Mouse (Mus musculus) neural tube, embryonic 13.5 days (tissue): ENCODE results near the gene Snx22. TPM values are rescaled to one million over a fixed set of nuclear protein-coding genes. Genes with fewer than 3 reads are reported as not detected.
A peak's percentile ranks its signal among the peaks of the same experiment; 100 is the strongest.

Experiments used
- ATAC-seq: fragments of 200-750 bp; cut with Nextera tagmentation; 2 replicates; pipeline ENCODE4 v1.8.0; 2017; ENCODE audit warnings: low read depth, mild to moderate bottlenecking, moderate TSS enrichment, moderate library complexity
- H3K27ac ChIP-seq: fragments of 300-500 bp; sonication (generic); replicated peaks from 2 replicates; pipeline ENCODE4 v1.5.1; 2015; ENCODE audit warnings: moderate library complexity, mild to moderate bottlenecking, inconsistent platforms
- H3K27me3 ChIP-seq: fragments of 300-500 bp; sonication (generic); 2 replicates; pipeline ENCODE4 v1.6.1; 2015; ENCODE audit warnings: mild to moderate bottlenecking, inconsistent platforms
- H3K36me3 ChIP-seq: fragments of 300-500 bp; sonication (generic); 2 replicates; pipeline ENCODE4 v1.6.1; 2015; ENCODE audit warnings: mild to moderate bottlenecking, inconsistent platforms
- H3K4me1 ChIP-seq: fragments of 300-500 bp; sonication (generic); replicated peaks from 2 replicates; pipeline ENCODE4 v1.6.1; 2015; ENCODE audit warnings: inconsistent platforms
- H3K4me2 ChIP-seq: fragments of 300-500 bp; sonication (generic); 2 replicates; pipeline ENCODE4 v1.6.1; 2015; ENCODE audit warnings: inconsistent platforms, mild to moderate bottlenecking, moderate library complexity
- H3K4me3 ChIP-seq: fragments of 300-500 bp; sonication (generic); 2 replicates; pipeline ENCODE4 v1.5.1; 2015; ENCODE audit warnings: mild to moderate bottlenecking, inconsistent platforms
- H3K9ac ChIP-seq: fragments of 300-500 bp; sonication (generic); 2 replicates; pipeline ENCODE4 v1.6.1; 2015; ENCODE audit warnings: moderate library complexity, mild to moderate bottlenecking, inconsistent platforms
- H3K9me3 ChIP-seq: fragments of 300-500 bp; sonication (generic); 2 replicates; pipeline ENCODE4 v1.6.1; 2016; ENCODE audit warnings: inconsistent platforms
- WGBS: fragments of 180-500 bp; shearing (Covaris S2); methylation state at CpG from one replicate; pipeline ENCODE4 v1.1.7; 2015; 5-methylcytosine and 5-hydroxymethylcytosine counted together
- polyA plus RNA-seq: library from polyadenylated mRNA; unstranded; fragments of >200 nt; fragmentation: Nextera tagmentation; extraction: Ambion mirVana; gene quantifications from 2 replicates; pipeline ENCODE4 v1.2.1, GENCODE M21; 2015

The Snx22 gene
- polyA plus RNA-seq, result 5.3 and 6.6 TPM in 2 replicates

GRCm38 (mm10) chr9:66069583-66069982, at the start of gene Snx22:
Gene Snx22 (minus strand): TSS chr9:66069719.
- H3K36me3 ChIP-seq, result peaks cover 28% of the 10 kb centered on the region
- H3K27me3 ChIP-seq, result peaks cover 47% of the 10 kb centered on the region
- H3K4me2 ChIP-seq, result peak within 1 kb of the TSS; percentile 86
- peak; percentile 76 for ATAC-seq
- peak within 1 kb of the TSS; percentile 47 for H3K4me3 ChIP-seq
- H3K27ac ChIP-seq, result no peak within 1 kb of the TSS
- H3K9me3 ChIP-seq, result peaks cover 6% of the 10 kb centered on the region; the same call in 1 of the 2 replicates
- H3K4me1 ChIP-seq, result peaks cover 18% of the 10 kb centered on the region
- H3K9ac ChIP-seq, result peak within 1 kb of the TSS; percentile 63
- under 1% methylated on average over 22 of the region's 22 CpGs for WGBS

- Histone ChIP-seq H3K4me3 (no peak overlapping the region), H3K9me3 (no peaks in the 10 kb centered on the region), H3K4me1 (peaks cover 23% of the 10 kb centered on the region), H3K36me3 (peaks cover 27% of the 10 kb centered on the region), H3K9ac (no peak overlapping the region), H3K4me2 (no peak overlapping the region), H3K27ac (peak overlapping the region; percentile 61), H3K27me3 (no peaks in the 10 kb centered on the region)
- ATAC-seq, result no peak
- 57% methylated on average over 8 of the region's 8 CpGs for WGBS
Observed at GRCm38 (mm10) chr9:66116890-66117289, 47.4 kb upstream of the Snx22 start.

- ATAC-seq, result no peak
- Histone ChIP-seq H3K36me3 (peaks cover 36% of the 10 kb centered on the region), H3K4me2 (no peak overlapping the region), H3K27ac (no peak overlapping the region), H3K27me3 (no peaks in the 10 kb centered on the region), H3K9me3 (no peaks in the 10 kb centered on the region), H3K4me1 (peaks cover 20% of the 10 kb centered on the region), H3K4me3 (no peak overlapping the region), H3K9ac (no peak overlapping the region)
- 92% methylated on average over 3 of the region's 3 CpGs for WGBS
Observed at GRCm38 (mm10) chr9:66114341-66114740, 44.8 kb upstream of the Snx22 start.

GRCm38 (mm10) chr9:66110611-66111379, 41.3 kb upstream of the Snx22 start:
- Histone ChIP-seq H3K27ac (0 out of 2 replicates have a peak overlapping the region, but pooled peaks have one; percentile 25), H3K36me3 (peaks cover 66% of the 10 kb centered on the region), H3K4me1 (peaks cover 14% of the 10 kb centered on the region), H3K9ac (no peak overlapping the region), H3K4me2 (no peak overlapping the region), H3K27me3 (no peaks in the 10 kb centered on the region), H3K9me3 (no peaks in the 10 kb centered on the region), H3K4me3 (no peak overlapping the region)
- 28% methylated on average over 8 of the region's 8 CpGs for WGBS
- no peak for ATAC-seq

- H3K4me1 ChIP-seq, result peaks cover 14% of the 10 kb centered on the region
- H3K9me3 ChIP-seq, result no peaks in the 10 kb centered on the region
- H3K36me3 ChIP-seq, result peaks cover 67% of the 10 kb centered on the region
- H3K4me3 ChIP-seq, result no peak overlapping the region
- H3K9ac ChIP-seq, result no peak overlapping the region
- 56% methylated on average over 8 of the region's 8 CpGs for WGBS
- H3K4me2 ChIP-seq, result no peak overlapping the region
- ATAC-seq, result no peak
- H3K27ac ChIP-seq, result 0 out of 2 replicates have a peak overlapping the region, but pooled peaks have one; percentile 23
- H3K27me3 ChIP-seq, result no peaks in the 10 kb centered on the region
Observed at GRCm38 (mm10) chr9:66110126-66110525, 40.6 kb upstream of the Snx22 start.

- H3K9ac ChIP-seq, result no peak overlapping the region
- H3K4me2 ChIP-seq, result no peak overlapping the region
- ATAC-seq, result no peak
- peaks cover 69% of the 10 kb centered on the region for H3K36me3 ChIP-seq
- no peaks in the 10 kb centered on the region for H3K9me3 ChIP-seq
- no peak overlapping the region for H3K4me3 ChIP-seq
- H3K27me3 ChIP-seq, result no peaks in the 10 kb centered on the region
- 85% methylated on average over 1 of the region's 1 CpGs for WGBS
- no peak overlapping the region for H3K27ac ChIP-seq
- H3K4me1 ChIP-seq, result peaks cover 14% of the 10 kb centered on the region
Observed at GRCm38 (mm10) chr9:66109574-66109973, 40.1 kb upstream of the Snx22 start.

GRCm38 (mm10) chr9:66105168-66105567, 35.6 kb upstream of the Snx22 start:
- no peak overlapping the region for H3K27ac ChIP-seq
- H3K4me2 ChIP-seq, result no peak overlapping the region
- H3K36me3 ChIP-seq, result peaks cover 93% of the 10 kb centered on the region
- no peaks in the 10 kb centered on the region for H3K9me3 ChIP-seq
- H3K27me3 ChIP-seq, result no peaks in the 10 kb centered on the region
- 92% methylated on average over 8 of the region's 8 CpGs for WGBS
- ATAC-seq, result no peak
- H3K9ac ChIP-seq, result no peak overlapping the region
- H3K4me3 ChIP-seq, result no peak overlapping the region
- peaks cover 3% of the 10 kb centered on the region for H3K4me1 ChIP-seq

GRCm38 (mm10) chr9:66104601-66105000, 35.1 kb upstream of the Snx22 start:
- Histone ChIP-seq H3K9ac (no peak overlapping the region), H3K27ac (no peak overlapping the region), H3K27me3 (no peaks in the 10 kb centered on the region), H3K4me2 (no peak overlapping the region), H3K4me1 (no peaks in the 10 kb centered on the region), H3K4me3 (no peak overlapping the region), H3K9me3 (no peaks in the 10 kb centered on the region), H3K36me3 (peaks cover 95% of the 10 kb centered on the region)
- 94% methylated on average over 4 of the region's 4 CpGs for WGBS
- ATAC-seq, result no peak

- Histone ChIP-seq H3K36me3 (peaks cover 89% of the 10 kb centered on the region), H3K27ac (no peak overlapping the region), H3K4me1 (no peaks in the 10 kb centered on the region), H3K9ac (no peak overlapping the region), H3K27me3 (no peaks in the 10 kb centered on the region), H3K9me3 (no peaks in the 10 kb centered on the region), H3K4me2 (no peak overlapping the region), H3K4me3 (no peak overlapping the region)
- ATAC-seq, result no peak
- 88% methylated on average over 6 of the region's 6 CpGs for WGBS
Observed at GRCm38 (mm10) chr9:66102668-66103067, 33.1 kb upstream of the Snx22 start.

- Histone ChIP-seq H3K9me3 (no peaks in the 10 kb centered on the region), H3K4me3 (no peak overlapping the region), H3K4me2 (no peak overlapping the region), H3K4me1 (no peaks in the 10 kb centered on the region), H3K9ac (no peak overlapping the region), H3K27me3 (no peaks in the 10 kb centered on the region), H3K36me3 (peaks cover 89% of the 10 kb centered on the region), H3K27ac (no peak overlapping the region)
- ATAC-seq, result no peak
- 73% methylated on average over 8 of the region's 8 CpGs for WGBS
Observed at GRCm38 (mm10) chr9:66101577-66101976, 32.1 kb upstream of the Snx22 start.

GRCm38 (mm10) chr9:66092664-66093063, 23.1 kb upstream of the Snx22 start:
- ATAC-seq, result no peak
- Histone ChIP-seq H3K4me2 (no peak overlapping the region), H3K9me3 (no peaks in the 10 kb centered on the region), H3K36me3 (peaks cover 99% of the 10 kb centered on the region), H3K27me3 (no peaks in the 10 kb centered on the region), H3K4me1 (peaks cover 8% of the 10 kb centered on the region; the same call in 1 of the 2 replicates), H3K4me3 (no peak overlapping the region), H3K9ac (no peak overlapping the region), H3K27ac (0 out of 2 replicates have a peak overlapping the region, but pooled peaks have one; percentile 46)
- 86% methylated on average over 2 of the region's 2 CpGs for WGBS

GRCm38 (mm10) chr9:66091327-66092231, 22.1 kb upstream of the Snx22 start:
- Histone ChIP-seq H3K4me3 (no peak overlapping the region), H3K9me3 (no peaks in the 10 kb centered on the region), H3K4me2 (no peak overlapping the region), H3K36me3 (peaks cover 99% of the 10 kb centered on the region), H3K27ac (peak overlapping the region; percentile 46), H3K4me1 (peaks cover 8% of the 10 kb centered on the region; the same call in 1 of the 2 replicates), H3K9ac (no peak overlapping the region), H3K27me3 (no peaks in the 10 kb centered on the region)
- ATAC-seq, result no peak
- 85% methylated on average over 6 of the region's 6 CpGs for WGBS
